Mouse (Mus musculus): Measurements from ENCODE around the gene Ssr3. TPM values are rescaled to one million over a fixed set of nuclear protein-coding genes. Genes with fewer than 3 reads are reported as not detected.
"Not testable (repeated sequence)": the region's sequence is repeated elsewhere in the genome, so short reads cannot be mapped to it uniquely, and the experiment has no call there.

Gene Ssr3
- total RNA-seq (2021), result 100 to 1,000 TPM; 189 to 206 TPM
- long read RNA-seq, experiment 1, transcript Ssr3-201 (5 exons, 2,957 nt), result major isoform, 84 of 104 reads
- long read RNA-seq, experiment 1, partial matches to known transcripts, result 0 of 104 reads
- long read RNA-seq, experiment 1, other reads (novel, unspliced or antisense), result 20 of 104 reads
- long read RNA-seq, experiment 2, transcript Ssr3-201 (5 exons, 2,957 nt), result major isoform, 48 of 58 reads
- long read RNA-seq, experiment 2, partial matches to known transcripts, result 0 of 58 reads
- long read RNA-seq, experiment 2, other reads (novel, unspliced or antisense), result 9 of 58 reads

DNA sequence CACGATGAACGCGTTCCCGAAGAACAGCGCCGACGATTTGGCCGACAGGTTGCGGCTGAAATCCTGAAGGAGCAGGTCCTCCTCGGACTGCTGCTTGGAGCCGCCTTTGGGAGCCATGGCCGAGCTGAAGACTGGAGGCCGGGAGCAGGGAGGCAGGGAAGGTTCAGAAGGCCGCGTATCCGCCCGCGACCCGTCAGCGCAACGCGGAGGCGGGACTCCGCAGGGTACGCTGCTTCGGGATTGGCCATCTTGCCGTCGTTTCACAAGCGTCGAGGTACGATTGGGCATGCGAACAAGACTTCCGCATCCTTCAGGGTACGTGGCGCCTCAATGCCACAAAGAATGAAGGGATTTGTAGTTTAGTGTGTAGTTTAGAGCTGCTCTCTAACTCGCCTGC, at the start of gene Ssr3:
Ssr3 (minus strand) TSS at position 203 of the 397 bp plus-strand sequence.
- DNase-seq, result peak; percentile 97

DNA sequence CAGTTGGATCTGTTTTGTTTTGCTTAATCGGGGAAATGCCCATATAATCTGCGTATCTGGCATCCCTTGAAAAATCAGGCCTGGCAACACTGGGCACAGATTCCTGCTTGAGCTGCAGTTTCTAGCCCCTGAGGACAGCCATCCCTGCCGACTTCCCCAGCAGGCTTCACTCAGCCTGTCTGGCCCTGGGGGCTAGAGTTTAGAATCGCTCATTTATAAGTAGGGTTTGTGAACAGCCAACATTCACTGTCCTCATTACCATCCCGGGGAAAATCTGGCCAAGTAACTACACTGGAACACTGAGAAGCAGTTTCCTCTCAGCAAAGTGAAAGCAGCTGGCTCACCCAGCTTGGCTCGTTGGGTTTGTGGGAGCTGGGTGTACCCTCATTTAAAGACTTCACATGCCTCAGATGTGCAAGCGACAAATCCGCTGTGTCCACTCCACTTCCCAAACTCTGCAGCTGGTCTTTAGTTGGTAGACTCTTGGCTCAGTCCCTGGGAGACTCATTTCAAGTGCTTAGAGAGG, 49.2 kb upstream of the Ssr3 start:
- DNase-seq, result peak in 1 of 2 experiments; percentile 15

DNA sequence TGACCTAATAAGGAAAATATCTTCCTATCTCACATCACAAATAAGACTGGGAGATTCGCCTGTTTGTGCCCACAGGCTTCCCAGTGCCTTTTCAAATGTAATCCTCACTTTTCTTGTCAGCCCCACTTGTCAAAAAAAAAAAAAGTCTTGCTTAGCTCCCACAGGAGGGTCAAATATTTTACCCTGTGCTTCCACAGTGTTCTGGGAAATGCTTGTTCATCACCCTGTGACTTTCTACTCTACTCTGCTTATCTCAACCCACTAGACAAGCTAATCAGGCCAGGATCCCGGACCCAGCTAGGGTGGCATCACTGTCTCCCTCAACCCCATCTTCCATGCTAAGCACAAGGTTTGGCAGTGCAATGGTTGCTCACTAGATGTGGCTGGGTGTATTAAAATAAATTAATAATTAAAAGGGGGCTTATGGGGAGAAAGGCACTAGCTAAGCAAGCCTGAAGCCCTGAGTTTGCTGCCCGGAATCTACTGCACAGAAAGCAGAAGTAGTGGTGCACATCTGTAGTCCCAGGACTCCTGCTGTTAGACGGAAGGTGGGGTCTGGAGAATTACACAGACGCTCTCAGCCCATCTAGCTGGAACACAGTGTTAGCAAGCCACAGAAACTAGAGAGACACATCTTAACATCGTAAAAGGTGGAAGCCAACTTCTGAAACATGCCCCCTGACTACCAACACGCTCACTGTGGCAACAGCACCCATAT, 46.2 kb upstream of the Ssr3 start:
- no peak for DNase-seq

DNA sequence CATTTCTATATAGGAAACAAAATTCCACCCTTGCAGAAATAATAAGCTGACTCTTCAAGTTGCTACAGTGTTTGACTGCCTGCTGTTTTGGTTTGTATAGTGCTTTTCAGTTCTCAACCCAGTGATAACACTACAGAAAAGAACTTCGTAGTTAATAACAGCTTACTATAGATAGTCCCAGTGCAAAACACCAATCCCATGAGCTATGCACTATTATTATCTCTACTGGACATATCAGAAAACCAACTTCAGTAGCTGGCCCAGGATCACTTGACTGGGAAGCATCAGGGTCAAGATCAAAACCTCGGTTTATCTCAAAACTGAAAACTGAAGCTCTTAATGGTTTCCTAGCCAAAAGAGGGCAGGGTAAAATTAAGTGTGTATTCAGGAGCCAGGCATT, 43.4 kb upstream of the Ssr3 start:
- DNase-seq, result no peak

DNA sequence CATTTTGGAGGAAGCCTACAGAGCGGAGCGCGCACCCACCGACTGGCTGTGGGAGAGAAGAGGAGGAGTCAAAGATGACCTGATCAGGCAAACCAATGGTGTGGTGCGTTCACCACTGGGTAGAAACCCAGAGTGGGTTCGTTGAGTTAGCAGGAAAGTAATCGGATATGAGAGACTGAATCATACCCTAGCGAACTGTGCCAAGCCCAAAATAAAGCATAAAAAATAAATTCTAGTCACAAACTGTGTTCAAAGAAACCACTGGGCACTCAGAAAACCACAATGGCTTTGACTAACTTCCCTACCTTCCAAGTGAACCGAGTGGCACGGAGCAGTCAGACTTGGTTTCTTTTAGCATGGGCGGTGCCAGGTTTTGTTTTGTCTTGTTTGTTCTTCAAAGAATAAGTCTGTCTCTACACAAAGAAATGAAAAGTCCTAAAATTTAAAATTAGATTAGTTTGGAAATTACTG, 42.7 kb upstream of the Ssr3 start:
- peak in 1 of 2 experiments; percentile 8 for DNase-seq

DNA sequence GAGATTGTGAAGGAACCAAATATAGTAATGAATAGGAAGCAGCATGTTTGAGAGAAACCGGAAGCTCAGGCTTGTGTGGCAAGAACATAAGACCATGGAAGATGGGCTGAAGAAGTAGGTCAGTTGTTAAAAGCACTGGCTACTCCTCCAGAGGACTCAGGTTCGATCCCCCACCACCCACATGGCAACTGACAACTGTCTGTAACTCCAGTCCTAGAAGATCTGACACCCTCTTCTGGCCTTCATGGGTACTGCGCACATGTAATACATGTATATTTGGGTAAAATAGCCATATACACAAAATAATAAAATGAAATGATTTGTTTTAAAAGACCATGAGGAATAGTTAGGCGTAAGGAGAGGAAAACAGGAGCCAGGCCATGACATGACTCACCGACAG, 39.8 kb upstream of the Ssr3 start:
- DNase-seq, result no peak

DNA sequence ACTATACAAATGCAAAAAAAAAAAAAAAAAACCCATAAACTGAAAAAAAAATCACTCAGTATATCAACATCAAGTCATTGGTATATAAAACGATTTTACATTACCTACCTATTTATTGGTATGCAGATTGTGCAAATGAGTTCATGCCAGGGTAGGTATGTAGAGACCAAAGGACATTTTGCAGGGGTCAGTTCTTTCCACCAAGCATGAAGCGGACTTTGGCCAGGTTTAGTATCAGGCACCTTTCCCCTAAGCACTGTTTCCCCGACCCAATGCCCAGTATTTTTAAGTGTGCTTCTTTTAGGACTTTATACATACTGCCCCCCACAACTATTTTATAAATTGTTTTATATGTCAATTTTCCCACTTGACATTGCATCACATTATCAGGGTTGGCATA, 27.3 kb upstream of the Ssr3 start:
- DNase-seq, result no peak

DNA sequence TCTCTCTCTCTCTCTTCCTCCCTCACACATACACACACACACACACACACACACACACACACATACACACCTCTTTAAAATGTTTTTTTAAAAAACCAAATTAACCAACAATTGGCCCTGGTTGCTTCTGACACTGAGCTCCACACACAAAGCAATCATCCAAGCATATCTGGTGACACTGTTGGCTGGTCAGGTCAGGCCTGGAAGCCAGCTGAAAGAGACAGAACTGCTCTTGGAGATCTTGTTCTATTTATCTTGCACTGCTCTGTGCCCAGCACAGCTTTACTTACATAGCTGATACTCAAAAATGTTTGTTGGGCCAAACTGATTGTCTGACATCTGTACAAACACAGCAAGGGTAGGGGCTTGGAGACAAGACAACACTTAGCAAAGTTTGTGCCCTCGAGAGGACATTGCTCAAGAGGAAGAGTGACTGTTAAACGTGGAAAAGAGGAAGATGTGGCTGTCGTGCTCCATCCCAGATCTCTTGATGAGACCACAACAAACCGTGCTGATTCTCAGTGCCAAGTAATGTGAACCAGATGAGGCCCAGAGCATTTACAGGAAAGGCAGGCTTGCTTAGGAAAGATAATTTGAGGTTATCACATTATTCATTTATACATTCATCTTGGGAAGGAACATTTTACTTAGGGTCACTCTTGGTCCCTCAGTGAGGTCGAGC, 25.6 kb upstream of the Ssr3 start:
- DNase-seq, result no peak

DNA sequence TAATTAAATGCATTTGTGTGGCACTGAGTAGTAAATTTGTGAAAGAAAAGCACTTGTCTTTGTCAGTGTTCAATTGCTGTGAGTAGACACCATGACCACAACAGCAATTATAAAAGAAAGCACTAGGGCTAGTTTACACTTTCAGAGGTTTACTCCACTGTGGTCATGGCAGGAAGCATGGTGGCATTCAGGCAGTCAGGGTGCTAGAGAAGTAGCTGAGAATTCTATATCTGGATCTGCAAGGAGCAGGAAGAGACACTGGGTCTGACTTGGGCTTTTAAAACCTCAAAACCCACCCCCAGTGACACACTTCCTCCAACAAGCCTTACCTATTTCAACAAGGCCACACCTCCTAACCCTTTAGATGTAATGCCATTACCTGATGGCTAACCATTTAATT, 24.1 kb upstream of the Ssr3 start:
- DNase-seq, result no peak

DNA sequence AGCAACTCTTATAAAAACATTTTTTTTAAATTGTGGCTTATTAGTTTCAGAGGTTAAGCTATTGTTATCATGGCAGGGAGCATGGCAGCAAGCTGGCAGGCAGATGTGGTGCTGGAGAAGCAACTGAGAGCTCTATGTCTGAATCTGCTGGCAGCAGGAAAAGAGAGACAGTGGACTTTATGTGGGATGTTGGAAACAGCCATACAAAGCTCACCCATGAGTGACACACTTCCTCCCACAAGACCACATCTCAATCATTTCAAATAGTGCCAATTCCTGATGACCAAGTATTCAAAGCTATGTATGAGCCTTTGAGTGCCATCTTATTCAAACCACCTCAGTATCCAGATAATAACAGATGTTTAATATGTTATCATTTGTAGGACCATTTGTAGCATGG, 15.5 kb upstream of the Ssr3 start:
- no peak for DNase-seq

DNA sequence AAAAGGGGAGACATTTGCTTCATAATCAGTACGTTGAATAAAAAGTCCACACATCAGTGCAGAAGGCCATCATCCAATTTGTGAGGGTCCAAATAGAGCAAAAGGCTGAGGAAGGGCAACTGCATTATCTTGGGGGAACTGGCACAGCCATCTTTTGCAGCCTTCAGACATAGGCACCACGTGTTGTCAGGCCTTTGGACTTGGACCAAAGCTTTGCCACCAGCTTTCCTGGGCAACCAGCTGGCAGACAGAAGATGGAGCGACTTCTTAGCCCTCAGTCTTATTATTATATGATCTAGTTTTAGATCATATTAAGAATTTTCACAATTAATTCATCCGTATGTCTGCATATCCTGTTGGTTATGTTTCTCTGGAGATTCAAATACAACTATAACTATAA, 13.4 kb upstream of the Ssr3 start:
- DNase-seq, result no peak

DNA sequence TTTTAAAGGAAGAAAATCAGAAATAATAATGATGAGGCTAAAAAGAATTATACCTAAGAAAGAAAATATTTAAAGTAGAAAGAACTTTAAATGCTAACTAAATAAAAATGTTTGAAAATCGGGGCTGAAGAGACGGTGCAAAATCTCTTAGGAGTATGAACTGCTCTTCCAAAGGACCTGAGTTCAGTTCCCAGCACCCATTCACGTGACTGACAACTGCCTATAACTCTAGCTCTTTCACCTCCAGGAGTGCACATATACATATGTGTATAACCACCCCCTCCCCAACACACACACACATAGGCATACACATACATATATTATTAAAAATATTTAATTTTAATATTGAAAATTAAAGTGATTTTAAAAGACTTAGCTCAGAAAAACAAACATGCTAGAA, 5.1 kb upstream of the Ssr3 start:
- DNase-seq, result no peak

DNA sequence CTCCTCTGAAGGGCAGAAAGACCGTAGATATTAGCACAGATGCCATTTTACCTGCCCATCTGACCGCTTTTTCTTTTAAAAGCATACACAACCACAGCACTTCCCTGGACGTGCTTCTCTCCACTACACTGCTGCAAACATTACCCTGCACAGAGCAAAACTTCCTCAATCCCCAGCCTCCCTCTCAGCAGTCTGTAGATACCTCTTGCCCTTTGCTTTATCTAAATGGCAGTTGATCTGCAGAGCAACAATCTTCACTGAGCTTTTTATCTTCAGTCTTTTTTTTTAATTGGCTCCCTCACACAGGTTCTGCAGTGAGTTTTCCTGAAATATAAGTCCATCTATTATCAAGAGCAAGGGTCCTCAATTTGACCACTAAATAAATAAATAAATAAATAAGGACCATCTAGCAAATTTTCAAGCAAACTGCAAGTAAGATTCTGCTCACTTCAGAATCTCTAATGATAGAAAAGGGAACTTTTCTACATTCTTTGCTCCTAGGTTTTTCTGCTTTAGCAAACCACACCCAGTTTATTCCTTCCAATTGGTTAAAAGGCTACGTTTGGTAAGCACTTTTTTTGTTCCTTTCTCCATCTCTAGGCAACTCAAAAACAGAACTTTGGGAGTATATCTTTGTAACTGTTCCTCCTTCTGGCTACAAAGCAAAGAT, 4.5 kb upstream of the Ssr3 start:
- DNase-seq, result no peak

DNA sequence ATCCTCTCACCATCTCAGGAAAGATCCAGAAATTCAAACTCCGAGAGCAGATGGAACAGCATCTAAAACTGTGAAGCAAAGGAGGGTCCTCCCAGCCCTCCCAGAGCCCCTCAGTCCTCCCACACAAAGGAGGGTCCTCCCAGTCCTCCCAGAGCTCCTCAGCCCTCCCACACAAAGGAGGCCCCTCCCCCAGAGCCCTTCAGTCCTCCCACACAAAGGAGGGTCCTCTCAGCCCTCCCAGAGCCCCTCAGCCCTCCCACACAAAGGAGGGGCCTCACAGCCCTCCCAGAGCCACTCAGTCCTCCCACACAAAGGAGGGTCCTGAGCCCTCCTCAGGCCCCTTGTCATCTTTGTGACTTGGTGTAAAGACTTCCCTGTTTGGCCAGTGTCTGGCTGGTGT, 2.7 kb upstream of the Ssr3 start:
- DNase-seq, result not testable (repeated sequence)

DNA sequence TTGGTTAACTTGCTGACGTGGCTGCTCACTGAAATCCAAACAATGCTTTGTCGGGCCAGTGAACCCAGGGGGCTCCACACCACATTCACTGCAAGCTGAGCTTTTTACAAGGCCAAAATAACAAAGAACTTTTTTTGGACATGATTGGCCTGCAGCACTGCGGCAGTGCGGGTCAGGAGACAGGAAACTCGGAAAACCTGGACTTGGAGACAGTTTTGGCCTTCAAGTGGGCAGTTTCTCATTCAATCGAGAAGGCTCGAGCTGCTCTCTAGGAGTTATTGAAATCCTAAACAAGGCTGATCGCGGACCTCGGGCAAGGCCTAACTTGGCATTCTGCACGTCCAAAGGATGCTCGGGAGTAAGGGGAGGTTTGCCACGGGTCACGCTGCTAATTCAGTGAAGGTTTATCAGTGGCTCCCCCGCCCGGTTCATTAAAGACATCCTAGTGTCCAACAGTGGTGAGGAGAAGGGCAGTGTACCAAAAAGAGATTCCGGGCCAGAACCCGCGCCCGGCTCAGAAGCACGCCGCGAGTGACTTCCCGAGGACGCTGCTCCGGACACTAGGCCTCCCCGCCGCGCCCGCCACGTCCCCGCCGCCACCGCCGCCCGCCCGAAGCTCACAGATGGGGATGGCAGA, 521 bp downstream of the Ssr3 start:
- DNase-seq, result peak in 1 of 2 experiments; percentile 37

DNA sequence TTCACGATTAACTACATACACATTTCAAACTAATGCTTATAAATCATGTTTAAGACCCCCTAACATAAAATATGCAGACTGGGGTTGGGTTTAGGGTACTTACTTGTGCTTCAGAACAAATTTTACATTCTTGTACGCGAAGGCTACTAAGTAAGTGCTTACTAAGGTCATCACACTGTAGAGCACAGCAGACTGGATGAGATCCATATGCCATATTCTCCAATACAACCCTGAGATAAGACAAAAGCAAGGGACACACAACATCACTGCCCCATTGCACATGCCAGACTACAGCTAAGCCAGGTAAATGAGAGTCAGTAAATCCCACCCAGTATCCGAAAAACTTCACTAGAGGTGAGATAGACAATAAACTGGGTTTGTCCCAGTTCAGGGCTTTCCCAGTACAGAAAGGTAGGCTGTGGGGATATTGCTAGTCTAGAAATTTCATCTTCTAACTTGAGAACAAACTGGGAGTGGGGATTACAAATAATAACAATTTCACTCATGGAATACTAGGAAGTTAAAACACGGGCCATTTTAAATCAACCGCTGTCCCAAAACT, 1.1 kb downstream of the Ssr3 start:
- no peak for DNase-seq

DNA sequence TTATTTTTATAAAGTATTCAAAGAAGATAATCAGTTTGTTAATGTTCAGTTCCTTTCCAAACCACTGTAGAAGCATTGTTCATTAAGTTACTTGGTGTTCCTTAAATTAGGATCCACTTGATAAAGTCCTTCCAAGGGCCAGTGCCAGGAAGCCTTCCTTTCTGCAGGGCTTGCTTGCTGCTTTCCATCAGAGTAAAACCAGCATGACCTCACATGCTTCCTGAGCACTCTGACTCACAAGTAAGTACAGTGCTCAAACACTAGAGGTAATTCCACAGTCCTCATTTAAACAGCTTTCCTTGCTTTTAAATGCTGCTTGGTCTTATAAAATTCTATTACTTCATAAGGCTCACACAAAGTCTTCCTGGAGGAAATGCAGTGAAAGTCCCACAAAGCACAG, 6.7 kb downstream of the Ssr3 start:
- DNase-seq, result no peak

DNA sequence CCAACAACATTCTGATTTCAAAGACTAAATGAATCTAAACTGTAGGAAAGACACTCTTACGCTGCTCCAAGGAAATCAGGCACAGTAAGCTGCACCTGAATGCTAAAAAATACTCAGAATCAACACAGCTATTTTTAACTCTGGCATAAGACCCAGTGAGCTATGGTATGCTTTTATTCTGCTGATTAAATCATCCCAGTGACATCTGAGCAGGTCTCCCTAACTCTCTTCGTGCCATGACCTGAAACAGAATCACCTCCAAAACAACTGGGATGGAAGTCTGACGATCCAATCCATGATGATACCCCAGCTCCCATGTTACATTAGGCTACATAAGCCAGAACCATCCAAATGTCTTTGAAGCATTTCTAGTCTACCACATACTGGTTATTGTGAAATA, 8.0 kb downstream of the Ssr3 start:
- no peak for DNase-seq

DNA sequence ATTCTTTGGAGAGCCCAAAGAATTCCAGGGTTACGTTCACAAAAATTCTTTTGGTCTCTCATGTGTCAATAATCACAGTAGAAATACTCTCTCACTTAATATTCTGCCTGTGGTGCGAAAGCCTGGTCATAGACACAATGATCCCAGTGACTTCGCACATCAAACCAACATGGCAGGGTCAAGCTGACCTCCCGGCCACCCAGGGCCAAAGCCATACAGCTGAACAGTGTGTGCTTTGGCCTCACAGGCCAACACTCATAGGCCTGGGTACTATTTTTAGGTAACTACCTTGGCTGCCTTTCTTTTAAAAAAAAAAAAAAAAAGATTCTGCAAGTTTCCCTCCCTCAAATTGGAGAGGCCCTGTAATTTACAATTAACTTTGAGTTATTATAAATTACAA, 11.3 kb downstream of the Ssr3 start:
- DNase-seq, result no peak

DNA sequence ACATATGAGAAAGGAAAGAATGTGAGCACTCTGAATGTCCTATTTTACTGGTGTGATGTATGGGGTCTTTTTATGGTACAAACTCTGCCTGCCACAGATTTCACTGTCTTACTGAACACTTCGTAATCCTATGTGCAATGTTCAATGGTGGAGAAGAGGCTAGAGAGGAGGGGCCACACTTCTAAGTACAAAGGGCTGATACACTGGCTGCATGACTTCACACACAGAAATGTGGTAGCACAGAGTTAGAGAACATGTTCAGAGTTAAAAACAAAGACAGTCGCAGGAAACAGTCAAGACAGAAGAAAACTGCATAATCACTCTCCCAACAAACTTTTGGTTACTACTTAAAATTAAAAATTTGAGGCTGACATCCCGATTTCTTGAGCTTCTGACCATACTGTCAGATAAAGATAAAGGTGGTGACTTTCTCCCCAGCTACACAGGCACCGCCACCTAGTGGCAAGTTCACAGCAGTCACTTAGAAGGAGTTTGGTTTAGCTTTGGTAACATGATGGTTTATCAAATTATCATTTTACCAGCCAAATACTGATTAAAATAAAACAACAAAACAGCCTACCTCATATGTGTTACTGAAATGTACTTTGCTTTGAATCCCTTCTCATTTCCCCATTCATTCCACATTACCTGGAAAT, 12.4 kb downstream of the Ssr3 start:
- peak; percentile 60 to 75 for DNase-seq

DNA sequence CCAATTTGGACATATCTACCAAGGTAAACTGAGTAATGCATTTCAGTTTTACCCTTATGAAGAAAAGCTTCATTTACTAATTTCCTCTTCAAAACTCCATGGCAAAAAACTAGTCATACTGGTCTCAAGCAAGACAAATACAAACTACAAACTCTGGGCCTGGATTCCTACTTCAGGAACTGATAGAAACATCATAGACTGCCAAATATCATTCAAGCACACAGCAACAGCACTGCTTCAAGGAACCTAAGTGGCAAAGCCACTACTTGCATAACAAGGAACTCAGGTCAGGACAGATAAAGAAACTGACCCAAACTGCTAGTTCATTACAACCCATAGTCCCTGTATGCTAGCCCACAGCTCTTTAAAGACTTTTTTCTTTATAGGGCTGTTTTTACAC, 13.7 kb downstream of the Ssr3 start:
- DNase-seq, result no peak
